7 mouse cellular contexts compared by ENCODE assay signal in the genomic region with DNA sequence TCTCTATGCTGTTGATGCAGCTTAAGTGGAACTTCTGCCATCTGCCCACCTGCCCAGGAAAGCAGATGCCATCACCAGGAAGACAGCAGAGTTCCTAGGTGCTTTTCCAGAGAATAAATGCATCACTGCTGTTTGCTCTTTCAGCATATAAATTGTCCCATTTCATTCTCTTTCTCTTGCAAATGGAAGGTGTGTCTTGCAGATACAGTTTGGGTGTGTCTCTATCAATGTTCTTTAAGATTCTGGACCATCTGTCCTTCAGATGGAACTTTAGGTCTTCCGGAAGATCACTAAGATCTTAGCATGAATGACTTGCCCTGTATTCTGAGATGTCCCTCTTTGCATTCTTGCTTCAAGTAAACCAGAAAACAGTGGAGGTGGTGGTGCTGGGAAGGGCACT. TPM values are rescaled to one million over a fixed set of nuclear protein-coding genes. Genes with fewer than 3 reads are reported as not detected.
DNase-seq lines count a peak whose midpoint lies in the region; ATAC-seq and TF ChIP-seq lines count a peak whose summit lies in the region.

No protein-coding gene starts in this region.

- no peak overlapping the region for H3K27ac ChIP-seq in hindbrain, embryonic 11.5 days (ENCODE audit: low read depth, low read length)
- no peak overlapping the region for H3K27ac ChIP-seq in liver, embryonic 16.5 days (ENCODE audit: low read length)

- H3K36me3 ChIP-seq in E14TG2a.4 (ENCODE audit: insufficient read depth, low read length): peaks cover 6% of the 10 kb centered on the region
- H3K36me3 ChIP-seq in hindbrain, embryonic 11.5 days (ENCODE audit: control insufficient read depth, insufficient read depth, low read length): no peaks in the 10 kb centered on the region
- no peaks in the 10 kb centered on the region for H3K36me3 ChIP-seq in liver, embryonic 16.5 days (ENCODE audit: control insufficient read depth, insufficient read depth)

- H3K9ac ChIP-seq in hindbrain, embryonic 11.5 days (ENCODE audit: low read depth, low read length): no peak overlapping the region
- H3K9ac ChIP-seq in liver, embryonic 16.5 days (ENCODE audit: low read depth, low read length): no peak overlapping the region

- H3K4me3 ChIP-seq in E14TG2a.4 (replicated peaks; ENCODE audit: low read length): peak overlapping the region; percentile 91
- H3K4me3 ChIP-seq in hindbrain, embryonic 11.5 days (ENCODE audit: low read depth, low read length): no peak overlapping the region
- no peak overlapping the region; the same call in 1 of the 2 replicates for H3K4me3 ChIP-seq in liver, embryonic 16.5 days (ENCODE audit: low read depth, low read length)

- peak; percentile 96 for DNase-seq in ES-CJ7 (ENCODE audit: low read depth, low spot score)
- DNase-seq in hindbrain, embryonic 11.5 days (ENCODE audit: low spot score): no peak
- no peak for DNase-seq in yolk sac, embryonic 10.5 days (ENCODE audit: low spot score)
- no peak for DNase-seq in thymus, postnatal 14 days
- DNase-seq in layer of hippocampus, adult 8-10 months (ENCODE audit: low spot score in 2 of 2): no peak

- peak overlapping the region; percentile 81 for H3K4me2 ChIP-seq in hindbrain, embryonic 11.5 days (replicated peaks; ENCODE audit: low read depth, low read length)
- peak overlapping the region; percentile 57 for H3K4me2 ChIP-seq in liver, embryonic 16.5 days (ENCODE audit: low read depth, low read length)

- no peaks in the 10 kb centered on the region for H3K27me3 ChIP-seq in E14TG2a.4 (ENCODE audit: insufficient read depth, low read length)
- H3K27me3 ChIP-seq in hindbrain, embryonic 11.5 days (ENCODE audit: control insufficient read depth, insufficient read depth, low read length): no peaks in the 10 kb centered on the region
- peaks cover 16% of the 10 kb centered on the region for H3K27me3 ChIP-seq in liver, embryonic 16.5 days (ENCODE audit: control insufficient read depth, insufficient read depth, low read depth, low read length)

- 50% methylated on average over 1 of the region's 1 CpGs for WGBS in hindbrain, embryonic 11.5 days
- 49% methylated on average over 1 of the region's 1 CpGs for WGBS in liver, embryonic 16.5 days (ENCODE audit: insufficient replicate concordance)

- H3K9me3 ChIP-seq in E14TG2a.4 (ENCODE audit: low read length): no peaks in the 10 kb centered on the region
- H3K9me3 ChIP-seq in hindbrain, embryonic 11.5 days (ENCODE audit: control insufficient read depth, low read length): no peaks in the 10 kb centered on the region
- H3K9me3 ChIP-seq in liver, embryonic 16.5 days (replicated peaks; ENCODE audit: control insufficient read depth, low read length): no peaks in the 10 kb centered on the region

- TF ChIP-seq CTCF in E14TG2a.4 (conservative IDR thresholded peaks at IDR 0.05; ENCODE audit: low read length): no peak

- ATAC-seq in hindbrain, embryonic 11.5 days (ENCODE audit: low FRiP score): no peak
- ATAC-seq in liver, embryonic 16.5 days (ENCODE audit: low read depth): no peak

- peaks cover 50% of the 10 kb centered on the region for H3K4me1 ChIP-seq in E14TG2a.4 (replicated peaks; ENCODE audit: low read depth, low read length)
- H3K4me1 ChIP-seq in hindbrain, embryonic 11.5 days (replicated peaks; ENCODE audit: control insufficient read depth, insufficient read depth, low read length): no peaks in the 10 kb centered on the region
- H3K4me1 ChIP-seq in liver, embryonic 16.5 days (ENCODE audit: control insufficient read depth, low read depth, low read length): no peaks in the 10 kb centered on the region

RNA-seq across cellular contexts. Expression of gene Vegfc, which starts 1.1 kb away (rescaled TPM):
- 5.9 and 7.2 TPM in 2 replicates for polyA plus RNA-seq in hindbrain, embryonic 11.5 days (2014; fragmentation: Nextera tagmentation; extraction: Ambion mirVana)
- polyA plus RNA-seq in liver, embryonic 16.5 days (2015; fragmentation: Nextera tagmentation; extraction: Ambion mirVana): 0.90 and 0.99 TPM in 2 replicates
- 1 to 10 TPM; 2.3 to 3.5 (median 2.5) TPM for total RNA-seq in layer of hippocampus, adult 8-10 months (2022)
